Mouse (Mus musculus): ENCODE measurements around the gene Stx12. TPM values are rescaled to one million over a fixed set of nuclear protein-coding genes. Genes with fewer than 3 reads are reported as not detected.
A peak's percentile ranks its signal among the peaks of the same experiment; 100 is the strongest.

Stx12 gene
- polyA plus RNA-seq, 1 experiment from 2014 or later = 61.6 TPM

DNA sequence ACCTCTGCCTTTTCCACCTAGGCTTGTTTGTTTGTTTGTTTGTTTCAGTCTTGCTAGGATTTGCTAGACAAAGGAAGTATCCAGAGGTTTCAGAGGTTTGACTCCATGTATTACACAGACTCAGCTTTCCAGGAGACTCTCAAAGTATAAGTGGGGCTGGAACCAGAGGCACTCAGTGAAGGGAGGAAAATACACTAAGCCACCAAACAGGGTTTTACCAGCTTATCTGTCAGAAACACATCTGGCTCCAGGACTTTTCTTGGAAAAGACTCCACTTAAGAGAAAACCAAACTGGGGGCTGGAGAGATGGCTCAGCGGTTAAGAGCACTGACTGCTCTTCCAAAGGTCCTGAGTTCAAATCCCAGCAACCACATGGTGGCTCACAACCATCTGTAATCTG, 23.4 kb downstream of the Stx12 start:
- no peak overlapping the region for H3K27ac ChIP-seq
- WGBS = 90% methylated on average over 1 of the region's 1 CpGs
- ATAC-seq (ENCODE audit: insufficient number of reproducible peaks, low FRiP score, low TSS enrichment, low read depth) = no peak

DNA sequence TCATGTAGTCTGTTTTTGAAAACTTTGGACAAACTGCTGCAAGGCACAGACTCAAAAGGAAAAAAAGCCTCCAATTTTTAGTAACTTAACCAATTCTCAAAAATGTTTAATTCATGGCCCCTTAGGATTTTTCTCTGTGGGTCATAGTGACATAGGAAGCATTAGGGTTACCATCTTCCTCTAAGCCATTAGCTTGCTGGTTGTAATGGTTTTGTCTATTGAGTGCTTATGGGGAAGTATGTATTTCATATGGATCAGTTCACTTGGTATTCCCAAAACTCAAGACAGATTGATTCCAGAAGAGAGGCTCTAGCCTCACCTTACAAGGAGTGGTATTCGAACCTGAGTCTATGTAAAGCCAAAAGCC, 40.6 kb downstream of the Stx12 start:
- 81% methylated on average over 1 of the region's 1 CpGs for WGBS
- H3K27me3 ChIP-seq = no peaks in the 10 kb centered on the region
- peak overlapping the region; percentile 79 for H3K4me3 ChIP-seq
- peak overlapping the region; percentile 78 for H3K27ac ChIP-seq
- no peak for ATAC-seq (ENCODE audit: insufficient number of reproducible peaks, low FRiP score, low TSS enrichment, low read depth)
- H3K4me1 ChIP-seq = peaks cover 7% of the 10 kb centered on the region
- H3K4me2 ChIP-seq = peak overlapping the region; percentile 66
- H3K9ac ChIP-seq = no peak overlapping the region
- H3K9me3 ChIP-seq = no peaks in the 10 kb centered on the region
- peaks cover 19% of the 10 kb centered on the region for H3K36me3 ChIP-seq

More for the DNA sequence above, 23.4 kb downstream of the Stx12 start:
- H3K9me3 ChIP-seq = no peaks in the 10 kb centered on the region
- H3K4me2 ChIP-seq = no peak overlapping the region
- peaks cover 79% of the 10 kb centered on the region for H3K36me3 ChIP-seq
- H3K27me3 ChIP-seq = no peaks in the 10 kb centered on the region
- no peak overlapping the region for H3K9ac ChIP-seq
- H3K4me1 ChIP-seq = no peaks in the 10 kb centered on the region
- no peak overlapping the region for H3K4me3 ChIP-seq

DNA sequence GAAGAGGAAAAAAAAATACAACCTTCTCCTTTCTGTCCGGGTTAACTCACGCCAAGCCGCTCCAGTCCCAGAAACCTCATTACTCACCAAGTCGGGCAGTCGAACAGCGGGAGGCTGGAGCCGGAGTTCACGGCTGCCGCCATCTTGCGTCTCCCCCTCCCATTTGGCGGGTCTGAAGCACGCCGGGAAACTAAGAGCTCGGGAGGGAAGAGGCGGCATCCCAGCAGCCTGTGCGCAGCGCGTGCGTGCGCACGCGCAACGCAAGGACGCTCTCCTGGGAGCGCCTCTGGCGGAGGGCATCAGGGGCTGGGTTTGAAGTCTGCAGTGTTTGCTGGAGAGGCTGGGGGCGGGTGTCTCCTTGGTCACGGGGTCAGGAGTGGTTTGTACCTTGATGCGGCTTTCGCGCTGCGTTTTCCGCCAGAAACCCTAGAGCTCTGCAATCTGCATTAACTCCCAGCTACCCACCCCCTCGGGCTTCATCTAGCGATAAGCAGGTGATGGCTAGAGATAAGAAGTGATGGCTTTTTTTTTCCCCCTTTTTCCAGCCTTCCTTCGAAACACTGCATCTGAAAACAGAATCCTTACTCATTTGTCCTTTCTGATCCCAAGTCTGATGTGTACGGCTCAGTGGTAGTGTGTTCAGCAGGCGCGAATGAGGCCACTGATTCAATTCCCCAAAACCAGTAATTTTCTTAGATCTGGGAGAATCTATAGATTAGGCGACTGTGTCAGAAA, 41.2 kb downstream of the Stx12 start, which contains the start of gene Ppp1r8:
Gene Ppp1r8 (minus strand): TSS at position 200 of the 735 bp plus-strand sequence.
- Histone ChIP-seq H3K36me3 (peaks cover 25% of the 10 kb centered on the region), H3K4me1 (peaks cover 7% of the 10 kb centered on the region), H3K27ac (peak within 1 kb of the TSS; percentile 78), H3K9me3 (no peaks in the 10 kb centered on the region), H3K4me3 (peak within 1 kb of the TSS; percentile 79), H3K27me3 (no peaks in the 10 kb centered on the region), H3K9ac (peak within 1 kb of the TSS; percentile 84), H3K4me2 (peak within 1 kb of the TSS; percentile 66)
- under 1% methylated on average over 40 of the region's 40 CpGs for WGBS
- ATAC-seq (ENCODE audit: insufficient number of reproducible peaks, low FRiP score, low TSS enrichment, low read depth) = peak; percentile 96

DNA sequence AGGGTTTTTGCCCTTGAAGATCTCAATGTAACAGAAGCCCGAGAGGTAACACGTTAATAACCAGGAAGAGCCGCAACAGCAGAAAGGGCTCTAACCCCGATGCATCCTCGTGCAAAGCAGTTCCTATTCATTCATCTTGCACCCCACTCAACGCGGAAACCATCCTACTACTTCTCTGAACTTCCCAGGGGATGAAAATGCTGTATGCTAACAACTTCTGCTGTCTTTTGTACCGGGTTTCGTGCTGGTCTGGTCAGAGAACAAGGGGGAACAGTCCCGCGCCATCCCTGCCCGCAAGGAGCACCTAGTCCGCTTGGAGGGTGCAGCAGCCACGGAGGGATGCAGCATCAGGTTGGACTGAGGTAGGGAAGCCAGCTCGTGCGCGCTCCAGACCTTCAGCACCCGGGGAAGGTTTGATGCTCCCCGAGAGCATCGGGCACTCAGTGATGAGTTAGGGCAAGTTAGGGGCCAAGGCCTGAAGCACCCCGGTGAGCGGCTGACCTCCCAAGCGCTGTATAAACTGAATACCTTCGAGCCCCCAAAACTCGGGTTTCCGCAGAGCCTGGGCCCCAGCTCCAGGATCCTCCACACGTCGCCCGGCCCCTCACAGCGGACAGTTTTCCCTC, 41.9 kb downstream of the Stx12 start:
- H3K36me3 ChIP-seq = peaks cover 29% of the 10 kb centered on the region
- peak overlapping the region; percentile 79 for H3K4me3 ChIP-seq
- ATAC-seq (ENCODE audit: insufficient number of reproducible peaks, low FRiP score, low TSS enrichment, low read depth) = peak; percentile 10; the same call in 1 of the 2 replicates
- H3K27me3 ChIP-seq = no peaks in the 10 kb centered on the region
- peak overlapping the region; percentile 84 for H3K9ac ChIP-seq
- peak overlapping the region; percentile 78 for H3K27ac ChIP-seq
- under 1% methylated on average over 30 of the region's 30 CpGs for WGBS
- H3K4me2 ChIP-seq = peak overlapping the region; percentile 66
- H3K4me1 ChIP-seq = peaks cover 7% of the 10 kb centered on the region
- H3K9me3 ChIP-seq = no peaks in the 10 kb centered on the region

DNA sequence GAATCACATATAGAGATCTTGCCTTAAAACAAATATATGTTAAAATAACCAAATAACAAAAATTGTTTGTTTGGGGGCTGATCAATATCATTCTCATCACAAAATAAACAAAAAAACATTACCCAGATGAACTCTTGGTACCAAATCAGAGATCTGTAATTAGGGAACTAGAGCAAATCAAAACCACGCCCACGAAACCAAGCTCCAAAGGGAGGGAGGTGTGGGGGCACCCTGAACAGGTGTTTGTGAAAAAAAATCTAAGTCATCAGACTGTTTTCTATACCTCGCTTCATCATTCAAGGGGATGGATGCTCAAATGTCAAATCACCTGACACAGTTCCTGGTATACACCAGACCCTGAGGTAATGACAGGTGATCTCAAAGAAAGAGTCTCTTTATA, 42.8 kb downstream of the Stx12 start:
- H3K36me3 ChIP-seq = peaks cover 38% of the 10 kb centered on the region
- peak overlapping the region; percentile 66 for H3K4me2 ChIP-seq
- peak overlapping the region; percentile 79 for H3K4me3 ChIP-seq
- peaks cover 7% of the 10 kb centered on the region for H3K4me1 ChIP-seq
- no peaks in the 10 kb centered on the region for H3K27me3 ChIP-seq
- ATAC-seq (ENCODE audit: insufficient number of reproducible peaks, low FRiP score, low TSS enrichment, low read depth) = no peak
- 82% methylated on average over 3 of the region's 3 CpGs for WGBS
- no peak overlapping the region for H3K27ac ChIP-seq
- H3K9me3 ChIP-seq = no peaks in the 10 kb centered on the region
- no peak overlapping the region for H3K9ac ChIP-seq

DNA sequence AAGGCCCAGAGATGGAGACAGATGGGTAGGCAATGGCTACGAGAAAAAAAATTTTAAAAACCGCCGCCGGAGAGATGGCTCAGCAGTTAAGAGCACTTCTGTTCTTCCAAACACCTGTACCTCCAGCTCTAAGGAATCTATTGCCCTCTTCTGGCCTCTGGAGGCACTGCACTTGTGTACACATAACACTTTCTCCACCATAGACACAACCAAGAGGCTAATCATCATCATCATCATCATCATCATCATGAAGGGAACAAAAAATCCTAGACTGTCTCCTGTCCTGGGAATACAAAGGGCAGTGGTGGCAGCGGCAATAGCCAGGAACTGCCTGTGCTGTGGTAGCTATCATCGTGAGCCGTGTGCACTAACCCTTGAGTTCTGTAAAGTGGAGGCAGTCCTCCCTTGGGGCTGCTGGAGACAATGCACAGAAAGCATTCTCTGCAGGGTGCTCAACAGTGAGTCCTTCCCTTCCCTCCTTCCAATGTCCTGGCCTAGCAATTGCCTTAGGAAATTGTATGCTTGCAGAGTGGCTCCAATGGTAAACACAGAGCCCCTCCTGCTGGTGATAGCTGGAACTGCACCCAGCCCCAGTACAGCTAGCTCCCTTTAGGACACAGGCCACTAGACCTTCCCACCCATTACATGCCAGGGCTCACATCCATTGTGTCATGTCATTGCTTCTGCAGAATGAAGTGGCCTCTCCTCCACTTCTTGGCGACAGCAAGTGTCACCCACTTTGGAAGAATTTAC, 60.5 kb downstream of the Stx12 start:
- Histone ChIP-seq H3K9ac (no peak overlapping the region), H3K27ac (no peak overlapping the region), H3K4me1 (no peaks in the 10 kb centered on the region), H3K4me2 (no peak overlapping the region), H3K27me3 (no peaks in the 10 kb centered on the region), H3K36me3 (peaks cover 39% of the 10 kb centered on the region), H3K4me3 (no peak overlapping the region), H3K9me3 (no peaks in the 10 kb centered on the region; the same call in 1 of the 2 replicates)
- WGBS = 73% methylated on average over 8 of the region's 8 CpGs
- ATAC-seq (ENCODE audit: insufficient number of reproducible peaks, low FRiP score, low TSS enrichment, low read depth) = no peak

DNA sequence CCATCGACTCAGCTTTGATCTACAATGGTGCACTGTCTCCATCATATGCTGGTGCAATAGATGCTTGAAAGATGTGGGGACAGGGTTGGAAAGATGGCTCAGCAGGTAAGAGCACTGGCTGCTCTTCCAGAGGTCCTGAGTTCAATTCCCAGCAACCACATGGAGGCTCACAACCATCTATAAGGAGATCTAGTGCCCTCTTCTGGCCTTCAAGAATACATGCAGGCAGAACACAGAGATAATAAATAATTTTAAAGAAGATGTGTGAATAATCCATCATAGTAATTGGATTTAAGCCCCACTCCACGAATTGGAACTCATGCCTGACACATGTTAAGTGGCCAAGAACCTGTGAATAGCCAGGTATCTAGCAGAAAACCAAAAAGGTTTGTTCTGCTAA, 65.9 kb downstream of the Stx12 start:
- Histone ChIP-seq H3K9me3 (no peaks in the 10 kb centered on the region; the same call in 1 of the 2 replicates), H3K9ac (no peak overlapping the region), H3K36me3 (no peaks in the 10 kb centered on the region), H3K27me3 (no peaks in the 10 kb centered on the region), H3K4me2 (no peak overlapping the region), H3K4me1 (no peaks in the 10 kb centered on the region), H3K27ac (no peak overlapping the region), H3K4me3 (no peak overlapping the region)
- 52% methylated on average over 2 of the region's 2 CpGs for WGBS
- no peak for ATAC-seq (ENCODE audit: insufficient number of reproducible peaks, low FRiP score, low TSS enrichment, low read depth)

DNA sequence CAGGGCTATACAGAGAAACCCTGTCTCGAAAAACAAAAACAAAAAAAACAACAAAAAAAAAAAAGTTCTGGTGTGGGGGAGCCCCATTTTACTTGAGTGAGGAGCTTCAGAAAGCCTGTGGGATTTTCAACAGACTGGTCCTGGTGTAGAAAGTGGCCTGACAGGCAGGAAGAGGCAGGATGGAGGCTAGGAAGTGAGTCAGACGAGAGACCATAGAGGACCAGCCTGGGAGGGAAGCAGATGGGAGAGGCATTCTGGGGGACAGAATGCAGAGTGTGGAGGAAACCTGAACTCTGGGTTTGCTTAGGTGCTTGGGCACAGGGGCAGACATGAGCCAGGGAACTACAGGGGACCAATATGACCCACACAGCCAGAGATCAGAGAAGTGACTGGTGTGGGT, 67.5 kb downstream of the Stx12 start:
- Histone ChIP-seq H3K27me3 (no peaks in the 10 kb centered on the region), H3K4me2 (no peak overlapping the region), H3K9me3 (no peaks in the 10 kb centered on the region; the same call in 1 of the 2 replicates), H3K27ac (no peak overlapping the region), H3K9ac (no peak overlapping the region), H3K4me3 (no peak overlapping the region), H3K36me3 (no peaks in the 10 kb centered on the region), H3K4me1 (no peaks in the 10 kb centered on the region)
- 65% methylated on average over 2 of the region's 2 CpGs for WGBS
- no peak for ATAC-seq (ENCODE audit: insufficient number of reproducible peaks, low FRiP score, low TSS enrichment, low read depth)

DNA sequence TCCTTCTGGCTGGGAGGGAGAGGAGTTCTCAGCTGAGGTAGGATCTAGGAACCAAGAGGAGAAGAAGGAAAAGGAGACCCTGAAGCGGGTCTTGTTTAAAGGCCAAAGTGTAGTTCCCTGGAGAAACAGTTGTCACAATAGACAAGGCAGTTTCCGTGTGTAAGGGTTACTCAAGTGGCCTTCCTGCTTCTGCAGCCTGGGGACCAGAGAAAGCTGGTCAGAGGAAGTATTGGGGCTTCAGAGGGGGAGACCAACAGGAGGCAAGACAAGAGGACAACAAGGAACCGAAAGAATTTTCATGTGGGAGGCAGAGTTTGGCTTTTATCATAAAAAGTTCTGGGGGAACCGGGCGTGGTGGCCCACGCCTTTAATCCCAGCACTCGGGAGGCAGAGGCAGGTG, 67.9 kb downstream of the Stx12 start:
- WGBS = 79% methylated on average over 7 of the region's 7 CpGs
- no peaks in the 10 kb centered on the region for H3K36me3 ChIP-seq
- H3K4me2 ChIP-seq = no peak overlapping the region
- H3K27ac ChIP-seq = no peak overlapping the region
- no peak overlapping the region for H3K4me3 ChIP-seq
- no peak for ATAC-seq (ENCODE audit: insufficient number of reproducible peaks, low FRiP score, low TSS enrichment, low read depth)
- no peaks in the 10 kb centered on the region; the same call in 1 of the 2 replicates for H3K9me3 ChIP-seq
- H3K9ac ChIP-seq = no peak overlapping the region
- H3K4me1 ChIP-seq = no peaks in the 10 kb centered on the region
- no peaks in the 10 kb centered on the region for H3K27me3 ChIP-seq

DNA sequence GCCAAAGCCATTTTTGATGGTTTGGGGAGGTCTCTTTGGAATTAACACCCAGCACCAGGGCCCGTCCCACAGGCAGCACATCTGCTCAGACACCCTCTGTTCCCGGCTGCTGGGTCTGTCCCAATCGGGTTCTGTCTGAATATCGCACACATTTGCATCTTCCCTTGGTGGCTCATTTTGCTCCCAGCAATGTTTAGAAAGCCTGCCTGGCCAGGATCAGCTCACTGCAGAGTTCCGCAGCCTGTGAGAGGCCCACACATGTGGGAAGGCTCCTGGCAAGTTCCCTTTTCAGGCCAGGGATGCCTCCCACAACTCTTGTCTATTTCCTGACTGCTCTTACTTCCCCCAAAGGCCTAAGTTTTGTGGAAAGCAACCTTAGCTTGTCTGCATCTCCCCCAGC, 74.7 kb downstream of the Stx12 start:
- Histone ChIP-seq H3K4me3 (no peak overlapping the region), H3K9ac (no peak overlapping the region), H3K4me2 (no peak overlapping the region), H3K36me3 (no peaks in the 10 kb centered on the region), H3K4me1 (no peaks in the 10 kb centered on the region), H3K27me3 (no peaks in the 10 kb centered on the region), H3K27ac (no peak overlapping the region), H3K9me3 (no peaks in the 10 kb centered on the region)
- 81% methylated on average over 5 of the region's 5 CpGs for WGBS
- ATAC-seq (ENCODE audit: insufficient number of reproducible peaks, low FRiP score, low TSS enrichment, low read depth) = no peak

DNA sequence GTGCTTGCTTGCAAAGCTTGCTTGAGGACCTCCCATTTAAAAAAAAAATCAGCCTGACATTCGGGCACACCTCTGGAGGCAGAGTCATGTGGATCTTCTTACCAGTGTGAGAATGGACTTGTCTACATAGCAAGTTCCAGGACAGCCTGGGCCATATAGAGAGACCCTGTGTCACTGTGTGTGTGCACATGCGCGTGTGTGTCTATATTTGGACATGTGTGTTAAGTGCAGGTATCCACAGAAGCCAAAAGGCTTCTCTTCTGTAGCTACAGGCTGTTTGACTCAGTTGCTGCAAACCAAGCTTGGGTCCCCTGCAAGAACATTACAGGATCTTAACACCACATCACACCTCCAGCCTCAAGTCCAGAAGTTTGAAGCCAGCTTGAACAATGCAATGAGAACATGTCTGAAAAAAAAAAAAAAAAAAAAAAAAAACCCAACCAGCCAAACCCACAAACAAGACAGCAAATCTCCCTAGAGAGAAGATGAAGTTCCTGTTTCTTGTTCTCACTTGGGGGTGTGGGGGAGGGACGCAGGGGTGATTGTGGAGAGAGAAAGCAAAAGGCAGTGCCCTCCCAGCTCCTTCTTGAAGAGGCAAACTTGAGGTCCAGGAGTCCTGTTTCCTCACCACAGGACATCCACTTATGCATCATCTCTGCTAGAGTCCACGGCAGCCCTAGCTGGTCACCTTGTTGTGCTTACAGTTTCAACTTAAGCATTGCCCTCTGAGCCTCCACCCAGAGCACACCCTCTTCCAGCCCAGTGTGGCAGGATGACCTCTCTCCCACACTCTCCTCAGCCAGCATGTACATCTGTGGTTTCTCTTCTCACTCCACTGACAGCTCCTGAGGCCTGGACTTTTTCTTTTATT, 76.3 kb downstream of the Stx12 start:
- H3K4me2 ChIP-seq = no peak overlapping the region
- H3K9ac ChIP-seq = no peak overlapping the region
- no peak for ATAC-seq (ENCODE audit: insufficient number of reproducible peaks, low FRiP score, low TSS enrichment, low read depth)
- no peaks in the 10 kb centered on the region for H3K36me3 ChIP-seq
- H3K9me3 ChIP-seq = no peaks in the 10 kb centered on the region
- H3K4me1 ChIP-seq = no peaks in the 10 kb centered on the region
- no peak overlapping the region for H3K27ac ChIP-seq
- WGBS = 66% methylated on average over 5 of the region's 5 CpGs
- H3K4me3 ChIP-seq = no peak overlapping the region
- no peaks in the 10 kb centered on the region for H3K27me3 ChIP-seq
